Mouse (Mus musculus): ENCODE data around the gene Vmn1r107. TPM values are rescaled to one million over a fixed set of nuclear protein-coding genes. Genes with fewer than 3 reads are reported as not detected.
"Not testable (repeated sequence)": the region's sequence is repeated elsewhere in the genome, so short reads cannot be mapped to it uniquely, and the experiment has no call there.

Gene Vmn1r107
- total RNA-seq (2021) = not detected in 2 replicates
- long read RNA-seq = 0 reads

DNA sequence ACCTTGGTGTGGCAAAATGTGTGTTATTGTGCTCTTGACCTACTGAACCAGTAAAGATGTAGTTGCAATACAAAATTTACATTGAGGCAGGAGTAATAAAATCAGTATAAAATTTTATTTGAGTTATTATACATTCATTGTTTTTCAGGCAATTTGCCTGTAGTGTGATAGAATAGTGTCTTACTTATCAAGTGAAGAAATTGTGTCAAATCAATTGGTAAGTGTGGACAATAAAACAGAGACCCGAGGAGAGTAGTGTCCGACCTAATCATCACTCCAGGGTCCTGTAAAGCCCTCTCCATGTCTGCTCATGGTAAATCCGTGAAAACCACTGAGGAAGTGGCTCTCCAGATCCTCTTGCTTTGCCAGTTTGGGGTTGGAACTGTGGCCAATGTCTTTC lies at the start of gene Vmn1r107:
Gene Vmn1r107 (plus strand): TSS at position 301 of the 400 bp plus-strand sequence.
- DNase-seq = not testable (repeated sequence)

DNA sequence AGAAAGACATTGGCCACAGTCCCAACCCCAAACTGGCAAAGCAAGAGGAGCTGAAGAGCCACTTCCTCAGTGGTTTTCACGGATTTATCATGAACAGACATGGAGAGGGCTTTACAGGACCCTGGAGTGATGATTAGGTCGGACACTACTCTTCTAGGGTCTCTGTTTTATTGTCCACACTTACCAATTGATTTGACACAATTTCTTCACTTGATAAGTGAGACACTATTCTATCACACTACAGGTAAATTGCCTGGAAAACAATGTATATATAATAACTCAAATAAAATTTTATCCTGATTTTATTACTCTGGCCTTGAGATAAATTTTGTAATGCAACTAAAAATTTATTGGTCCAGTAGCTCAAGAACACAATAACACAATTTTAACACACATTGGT lies 34.4 kb downstream of the Vmn1r107 start, which contains the start of gene Vmn1r111:
Gene Vmn1r111 (minus strand): TSS at position 101 of the 400 bp plus-strand sequence.
- DNase-seq = not testable (repeated sequence)

Other genes with a start within 250 kb of the Vmn1r107 start
- gene Vmn1r101, start 226.3 kb upstream of the Vmn1r107 start, total RNA-seq (2021) = not detected in 2 replicates
- gene Gm10670, start 194.0 kb upstream of the Vmn1r107 start, total RNA-seq (2021) = not detected in 2 replicates
- not detected in 2 replicates for gene Vmn1r103, start 158.4 kb upstream of the Vmn1r107 start, total RNA-seq (2021)
- not detected in 2 replicates for gene Vmn1r104, start 135.1 kb upstream of the Vmn1r107 start, total RNA-seq (2021)
- not detected in 2 replicates for gene Gm5726, start 123.2 kb upstream of the Vmn1r107 start, total RNA-seq (2021)
- gene Gm4141, start 92.7 kb upstream of the Vmn1r107 start, total RNA-seq (2021) = not detected in 2 replicates
- not detected in 2 replicates for gene Gm4513, start 69.9 kb upstream of the Vmn1r107 start, total RNA-seq (2021)
- not detected in 2 replicates for gene Vmn1r111, start 34.3 kb downstream of the Vmn1r107 start, total RNA-seq (2021)
- not detected in 2 replicates for gene Gm10668, start 61.7 kb downstream of the Vmn1r107 start, total RNA-seq (2021)
- gene Vmn1r112, start 102.3 kb downstream of the Vmn1r107 start, total RNA-seq (2021) = not detected in 2 replicates
- not detected in 2 replicates for gene Vmn1r113, start 118.4 kb downstream of the Vmn1r107 start, total RNA-seq (2021)
- not detected in 2 replicates for gene Vmn1r114, start 143.3 kb downstream of the Vmn1r107 start, total RNA-seq (2021)
- not detected in 2 replicates for gene Vmn1r115, start 176.1 kb downstream of the Vmn1r107 start, total RNA-seq (2021)
- not detected in 2 replicates for gene Vmn1r116, start 203.3 kb downstream of the Vmn1r107 start, total RNA-seq (2021)
- not detected in 2 replicates for gene Vmn1r117, start 215.2 kb downstream of the Vmn1r107 start, total RNA-seq (2021)
- gene Vmn1r118, start 243.4 kb downstream of the Vmn1r107 start, total RNA-seq (2021) = not detected in 2 replicates